Mouse (Mus musculus): ENCODE measurements around the gene Palm2. TPM values are rescaled to one million over a fixed set of nuclear protein-coding genes. Genes with fewer than 3 reads are reported as not detected.

Gene Palm2
- polyA plus RNA-seq, 1 experiment from 2014 or later = 7.5 TPM

DNA sequence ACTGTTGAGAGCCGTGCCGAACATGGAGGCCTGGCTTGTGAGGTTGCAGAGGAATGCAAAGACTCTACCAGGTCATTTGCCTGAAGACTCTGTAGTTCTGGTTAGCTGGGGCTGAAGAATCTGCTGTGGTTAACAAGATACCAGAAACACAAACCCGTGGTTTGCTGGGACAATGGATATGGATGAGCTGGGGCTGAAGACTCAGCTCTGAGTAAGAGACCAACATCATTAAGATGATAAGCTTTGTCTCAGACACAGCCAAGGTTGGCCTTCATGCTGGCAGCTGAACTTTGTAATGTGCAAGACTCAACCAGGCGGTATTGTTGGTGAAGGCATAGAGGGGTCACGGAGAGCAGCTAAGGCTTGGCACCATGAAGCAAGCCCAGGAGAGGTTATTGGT lies 18.6 kb downstream of the Palm2 start:
- H3K9me3 ChIP-seq (ENCODE audit: low read depth, low read length) = no peaks in the 10 kb centered on the region
- H3K27ac ChIP-seq (ENCODE audit: low read depth) = no peak overlapping the region
- no peak for ATAC-seq (ENCODE audit: insufficient read depth)

DNA sequence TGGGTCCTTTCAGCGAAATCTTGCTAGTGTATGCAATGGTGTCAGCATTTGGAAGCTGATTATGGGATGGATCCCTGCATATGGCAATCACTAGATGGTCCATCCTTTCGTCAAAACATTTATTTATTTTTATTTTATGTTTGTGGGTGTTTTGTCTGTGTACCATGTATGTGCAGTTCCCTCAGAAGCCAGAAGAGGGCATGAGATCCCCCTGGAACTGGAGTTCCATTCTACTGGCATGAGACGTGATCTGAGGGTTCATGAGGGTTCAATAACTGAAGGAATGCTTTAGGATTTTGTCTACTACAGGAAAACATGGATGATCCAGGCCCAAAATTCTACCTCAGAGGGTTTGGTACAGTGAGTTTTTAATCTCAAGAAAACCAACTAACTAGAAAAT lies 28.3 kb downstream of the Palm2 start:
- Histone ChIP-seq H3K27me3 (ENCODE audit: insufficient read depth, low read length) (no peaks in the 10 kb centered on the region), H3K4me2 (no peak overlapping the region), H3K9ac (no peak overlapping the region), H3K36me3 (ENCODE audit: insufficient read depth) (no peaks in the 10 kb centered on the region), H3K27ac (ENCODE audit: low read depth) (no peak overlapping the region), H3K4me3 (ENCODE audit: low read depth, low read length) (no peak overlapping the region), H3K9me3 (ENCODE audit: low read depth, low read length) (no peaks in the 10 kb centered on the region), H3K4me1 (ENCODE audit: insufficient read depth) (no peaks in the 10 kb centered on the region)
- DNase-seq (peak; percentile 74), ATAC-seq (ENCODE audit: insufficient read depth) (no peak)
- 26% methylated on average over 2 of the region's 3 CpGs for WGBS
- TF ChIP-seq CTCF (IDR thresholded peaks at IDR 0.05; ENCODE audit: low read depth) = peak; percentile 72

More for the DNA sequence above, 18.6 kb downstream of the Palm2 start:
- no peak overlapping the region for H3K9ac ChIP-seq
- no peak for TF ChIP-seq CTCF (IDR thresholded peaks at IDR 0.05; ENCODE audit: low read depth)
- no peaks in the 10 kb centered on the region for H3K27me3 ChIP-seq (ENCODE audit: insufficient read depth, low read length)
- WGBS = 91% methylated on average over 5 of the region's 5 CpGs
- no peaks in the 10 kb centered on the region for H3K4me1 ChIP-seq (ENCODE audit: insufficient read depth)
- no peaks in the 10 kb centered on the region for H3K36me3 ChIP-seq (ENCODE audit: insufficient read depth)
- no peak for DNase-seq
- H3K4me3 ChIP-seq (ENCODE audit: low read depth, low read length) = no peak overlapping the region
- no peak overlapping the region for H3K4me2 ChIP-seq

DNA sequence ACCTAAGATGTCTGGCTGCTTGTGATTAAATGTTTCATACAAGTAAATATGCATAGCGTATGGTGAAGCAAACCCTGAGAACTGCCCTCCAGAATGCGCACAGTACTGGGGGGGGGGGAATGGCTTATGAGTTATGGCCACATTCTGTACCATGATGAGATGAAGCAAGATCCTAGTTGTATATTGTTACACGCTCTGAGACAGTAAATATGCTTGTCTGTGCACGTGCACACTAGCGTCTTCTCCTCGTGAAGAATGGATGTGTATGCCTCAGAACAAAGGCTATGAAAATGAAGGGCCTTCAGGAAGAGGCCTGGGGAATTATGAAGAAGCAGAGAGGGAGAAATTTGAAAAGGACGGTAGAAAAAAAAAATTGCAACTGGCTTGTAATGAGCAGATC lies 48.4 kb downstream of the Palm2 start:
- Histone ChIP-seq H3K9ac (no peak overlapping the region), H3K9me3 (ENCODE audit: low read depth, low read length) (no peaks in the 10 kb centered on the region), H3K4me1 (ENCODE audit: insufficient read depth) (no peaks in the 10 kb centered on the region), H3K27ac (ENCODE audit: low read depth) (no peak overlapping the region), H3K4me3 (ENCODE audit: low read depth, low read length) (no peak overlapping the region), H3K36me3 (ENCODE audit: insufficient read depth) (no peaks in the 10 kb centered on the region), H3K4me2 (no peak overlapping the region), H3K27me3 (ENCODE audit: insufficient read depth, low read length) (no peaks in the 10 kb centered on the region)
- no peak for DNase-seq
- 82% methylated on average over 7 of the region's 7 CpGs for WGBS
- ATAC-seq (ENCODE audit: insufficient read depth) = no peak
- no peak for TF ChIP-seq CTCF (IDR thresholded peaks at IDR 0.05; ENCODE audit: low read depth)

DNA sequence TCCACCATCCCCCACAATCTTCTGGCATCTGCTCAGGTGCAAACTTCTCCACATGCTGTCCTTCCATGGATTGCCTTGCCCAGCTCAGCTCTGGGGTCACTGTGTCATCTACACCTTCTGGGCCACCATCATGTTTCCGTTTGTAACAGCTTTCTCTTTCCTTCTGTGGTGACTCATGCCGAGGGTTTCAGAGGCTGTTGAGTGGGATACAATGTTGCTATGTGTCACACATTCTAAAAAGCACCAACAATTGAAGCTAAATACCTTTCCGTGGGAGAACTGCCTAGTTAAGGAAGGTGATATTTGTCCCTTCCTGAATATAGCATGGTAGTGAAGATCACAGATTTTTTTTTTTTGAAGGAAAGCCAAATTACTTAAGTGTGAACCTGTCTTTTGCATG lies 52.3 kb downstream of the Palm2 start:
- Histone ChIP-seq H3K36me3 (ENCODE audit: insufficient read depth) (no peaks in the 10 kb centered on the region), H3K27me3 (ENCODE audit: insufficient read depth, low read length) (no peaks in the 10 kb centered on the region), H3K4me1 (ENCODE audit: insufficient read depth) (no peaks in the 10 kb centered on the region), H3K9ac (no peak overlapping the region), H3K27ac (ENCODE audit: low read depth) (no peak overlapping the region), H3K4me2 (no peak overlapping the region), H3K4me3 (ENCODE audit: low read depth, low read length) (no peak overlapping the region), H3K9me3 (ENCODE audit: low read depth, low read length) (no peaks in the 10 kb centered on the region)
- WGBS = 76% methylated on average over 3 of the region's 3 CpGs
- TF ChIP-seq CTCF (IDR thresholded peaks at IDR 0.05; ENCODE audit: low read depth) = no peak
- DNase-seq = no peak
- ATAC-seq (ENCODE audit: insufficient read depth) = no peak

DNA sequence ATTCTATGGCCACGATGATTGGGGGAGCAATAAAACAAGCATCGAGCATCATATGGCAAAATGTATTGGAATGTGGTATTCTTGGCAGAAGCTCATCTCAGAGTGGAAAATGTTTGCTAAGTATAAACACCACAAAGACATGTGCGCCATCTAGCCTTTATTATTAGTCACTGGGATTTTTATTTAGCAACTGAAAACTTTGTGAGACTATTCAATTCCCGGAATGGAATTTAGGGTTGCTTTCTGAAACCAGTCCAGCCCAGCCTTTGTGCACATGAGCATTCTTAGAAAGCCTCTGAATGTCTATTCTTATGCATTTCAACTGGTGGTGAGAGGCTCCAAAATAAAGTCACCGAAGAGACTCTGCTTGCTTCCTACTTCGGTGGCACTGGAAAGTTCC lies 55.8 kb downstream of the Palm2 start:
- no peaks in the 10 kb centered on the region for H3K4me1 ChIP-seq (ENCODE audit: insufficient read depth)

DNA sequence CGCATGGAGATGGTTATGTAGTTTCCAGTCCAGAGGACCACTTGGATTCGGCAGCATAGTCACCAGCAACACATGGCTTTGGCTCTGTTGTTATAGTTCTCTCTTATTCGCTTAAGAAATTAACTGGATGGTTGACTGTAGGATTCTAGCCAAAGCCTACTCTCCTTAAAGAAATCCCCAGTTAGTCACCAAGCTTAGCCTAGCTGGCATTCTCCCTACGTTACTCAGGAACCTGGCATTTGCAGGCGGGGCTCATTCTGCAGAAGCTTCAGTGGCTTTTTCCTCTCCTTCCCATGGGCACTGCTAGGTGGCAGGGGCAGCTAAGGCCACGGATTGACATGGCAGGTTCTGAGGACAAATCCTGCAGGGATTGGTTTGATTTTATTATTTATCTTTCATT lies 70.7 kb downstream of the Palm2 start:
- Histone ChIP-seq H3K9me3 (ENCODE audit: low read depth, low read length) (no peaks in the 10 kb centered on the region), H3K36me3 (ENCODE audit: insufficient read depth) (no peaks in the 10 kb centered on the region), H3K9ac (no peak overlapping the region), H3K27me3 (ENCODE audit: insufficient read depth, low read length) (no peaks in the 10 kb centered on the region), H3K4me3 (ENCODE audit: low read depth, low read length) (no peak overlapping the region), H3K4me2 (no peak overlapping the region), H3K4me1 (ENCODE audit: insufficient read depth) (no peaks in the 10 kb centered on the region), H3K27ac (ENCODE audit: low read depth) (no peak overlapping the region)
- no peak for TF ChIP-seq CTCF (IDR thresholded peaks at IDR 0.05; ENCODE audit: low read depth)
- ATAC-seq (ENCODE audit: insufficient read depth) (no peak), DNase-seq (no peak)
- WGBS = 90% methylated on average over 6 of the region's 6 CpGs

More for the DNA sequence above, 55.8 kb downstream of the Palm2 start:
- TF ChIP-seq CTCF (IDR thresholded peaks at IDR 0.05; ENCODE audit: low read depth) = peak; percentile 36
- WGBS = 59% methylated on average over 6 of the region's 6 CpGs
- Histone ChIP-seq H3K9me3 (ENCODE audit: low read depth, low read length) (no peaks in the 10 kb centered on the region), H3K36me3 (ENCODE audit: insufficient read depth) (no peaks in the 10 kb centered on the region), H3K4me2 (no peak overlapping the region), H3K27me3 (ENCODE audit: insufficient read depth, low read length) (no peaks in the 10 kb centered on the region), H3K9ac (no peak overlapping the region), H3K27ac (ENCODE audit: low read depth) (peak overlapping the region; percentile 22; the same call in 1 of the 2 replicates), H3K4me3 (ENCODE audit: low read depth, low read length) (no peak overlapping the region)
- ATAC-seq (ENCODE audit: insufficient read depth) (peak; percentile 28; the same call in 1 of the 2 replicates), DNase-seq (peak; percentile 83)

DNA sequence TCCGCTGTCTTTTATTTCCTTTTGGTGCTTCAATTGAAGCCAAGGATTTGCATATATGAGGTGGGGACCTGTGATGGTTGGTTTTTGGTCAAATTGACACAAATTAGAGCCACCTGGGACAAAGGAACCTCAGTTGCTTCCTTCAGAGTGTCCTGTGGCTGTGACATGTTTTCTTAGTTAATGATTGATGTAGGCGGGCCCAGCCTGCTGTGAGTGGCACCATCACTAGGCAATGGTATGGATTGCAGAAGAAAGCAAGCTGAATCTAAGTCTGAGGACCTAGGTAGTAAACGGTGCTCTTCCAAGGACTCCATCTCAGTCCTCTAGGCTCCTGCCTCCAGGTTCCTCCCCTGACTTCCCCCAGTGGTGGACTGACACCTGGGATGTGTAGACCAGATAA lies 76.5 kb downstream of the Palm2 start:
- Histone ChIP-seq H3K27ac (ENCODE audit: low read depth) (no peak overlapping the region), H3K4me1 (ENCODE audit: insufficient read depth) (no peaks in the 10 kb centered on the region), H3K9me3 (ENCODE audit: low read depth, low read length) (no peaks in the 10 kb centered on the region), H3K9ac (no peak overlapping the region), H3K36me3 (ENCODE audit: insufficient read depth) (no peaks in the 10 kb centered on the region), H3K4me2 (no peak overlapping the region), H3K27me3 (ENCODE audit: insufficient read depth, low read length) (no peaks in the 10 kb centered on the region), H3K4me3 (ENCODE audit: low read depth, low read length) (no peak overlapping the region)
- no peak for DNase-seq
- no peak for TF ChIP-seq CTCF (IDR thresholded peaks at IDR 0.05; ENCODE audit: low read depth)
- 65% methylated on average over 3 of the region's 3 CpGs for WGBS
- no peak for ATAC-seq (ENCODE audit: insufficient read depth)

DNA sequence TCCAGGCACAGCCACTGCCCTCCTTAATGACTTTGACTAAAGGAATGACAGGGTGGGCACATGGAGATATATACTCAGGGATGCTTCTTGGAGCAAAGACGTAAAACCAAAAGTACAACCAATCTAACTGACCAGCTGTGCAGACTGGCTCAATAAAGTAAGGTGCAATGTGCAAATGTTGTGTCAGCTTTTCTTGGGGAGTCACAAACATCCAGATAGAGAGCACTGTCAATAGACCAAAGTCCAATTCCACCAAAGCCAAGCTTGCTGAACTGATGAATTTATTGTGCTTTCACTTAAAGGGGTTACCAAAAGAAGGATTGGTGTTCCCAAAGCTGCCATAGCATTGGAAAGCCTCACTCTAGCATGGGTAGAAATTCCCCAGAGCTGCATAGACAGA lies 77.7 kb downstream of the Palm2 start:
- ATAC-seq (ENCODE audit: insufficient read depth) = no peak
- no peak overlapping the region for H3K4me3 ChIP-seq (ENCODE audit: low read depth, low read length)
- 100% methylated on average over 1 of the region's 1 CpGs for WGBS
- no peaks in the 10 kb centered on the region for H3K36me3 ChIP-seq (ENCODE audit: insufficient read depth)
- H3K4me1 ChIP-seq (ENCODE audit: insufficient read depth) = no peaks in the 10 kb centered on the region
- H3K9me3 ChIP-seq (ENCODE audit: low read depth, low read length) = no peaks in the 10 kb centered on the region
- no peak overlapping the region for H3K4me2 ChIP-seq
- DNase-seq = no peak
- no peak overlapping the region for H3K9ac ChIP-seq
- TF ChIP-seq CTCF (IDR thresholded peaks at IDR 0.05; ENCODE audit: low read depth) = no peak
- no peak overlapping the region for H3K27ac ChIP-seq (ENCODE audit: low read depth)
- H3K27me3 ChIP-seq (ENCODE audit: insufficient read depth, low read length) = no peaks in the 10 kb centered on the region
